Mouse (Mus musculus): Measurements from ENCODE around the gene Epb42. TPM values are rescaled to one million over a fixed set of nuclear protein-coding genes. Genes with fewer than 3 reads are reported as not detected.

Epb42 gene
- 0.27 TPM in 1 of 2 replicates, not detected in the other for total RNA-seq (2014; rRNA removed; ENCODE audit: low replicate concordance)
- 0.26 and 0.56 TPM in 2 replicates for polyA plus RNA-seq (2015; fragmentation: Nextera tagmentation; extraction: Ambion mirVana)

GRCm38 (mm10) chr2:121036733-121037341 lies at the start of gene Epb42:
Gene Epb42 (minus strand): TSS chr2:121037072.
- H3K4me3 ChIP-seq (ENCODE audit: low read depth, low read length): no peak within 1 kb of the TSS
- ATAC-seq (ENCODE audit: insufficient read depth, low read depth) (no peak), DNase-seq (ENCODE audit: low spot score) (no peak)
- no peak for TF ChIP-seq EP300 (IDR thresholded peaks at IDR 0.05; ENCODE audit: low read depth)
- TF ChIP-seq CTCF (IDR thresholded peaks at IDR 0.05; ENCODE audit: low read depth): no peak
- H3K36me3 ChIP-seq (replicated peaks; ENCODE audit: control insufficient read depth, insufficient read depth, low read length): no peaks in the 10 kb centered on the region
- H3K9me3 ChIP-seq (replicated peaks; ENCODE audit: control insufficient read depth, low read length): no peaks in the 10 kb centered on the region
- no peak within 1 kb of the TSS for H3K27ac ChIP-seq (ENCODE audit: low read depth)
- no peaks in the 10 kb centered on the region for H3K27me3 ChIP-seq (ENCODE audit: control insufficient read depth, insufficient read depth, low read length)
- H3K4me1 ChIP-seq (ENCODE audit: control insufficient read depth, insufficient read depth): no peaks in the 10 kb centered on the region
- H3K4me2 ChIP-seq (ENCODE audit: low read depth, low read length): no peak within 1 kb of the TSS
- H3K9ac ChIP-seq (replicated peaks; ENCODE audit: low read depth, low read length): no peak within 1 kb of the TSS
- WGBS: 45% methylated on average over 5 of the region's 5 CpGs

GRCm38 (mm10) chr2:121085480-121086185 lies 48.8 kb upstream of the Epb42 start, which contains the start of gene Tgm5:
Gene Tgm5 (minus strand): TSS chr2:121085841.
- Histone ChIP-seq H3K4me1 (ENCODE audit: control insufficient read depth, insufficient read depth) (peaks cover 6% of the 10 kb centered on the region; the same call in 1 of the 2 replicates), H3K9ac (replicated peaks; ENCODE audit: low read depth, low read length) (no peak within 1 kb of the TSS), H3K36me3 (replicated peaks; ENCODE audit: control insufficient read depth, insufficient read depth, low read length) (no peaks in the 10 kb centered on the region), H3K4me3 (ENCODE audit: low read depth, low read length) (no peak within 1 kb of the TSS), H3K9me3 (replicated peaks; ENCODE audit: control insufficient read depth, low read length) (0 out of 2 replicates have a peak, but pooled peaks cover 3% of the 10 kb centered on the region), H3K4me2 (ENCODE audit: low read depth, low read length) (no peak within 1 kb of the TSS), H3K27me3 (ENCODE audit: control insufficient read depth, insufficient read depth, low read length) (no peaks in the 10 kb centered on the region), H3K27ac (ENCODE audit: low read depth) (no peak within 1 kb of the TSS)
- TF ChIP-seq EP300 (IDR thresholded peaks at IDR 0.05; ENCODE audit: low read depth) (no peak), CTCF (IDR thresholded peaks at IDR 0.05; ENCODE audit: low read depth) (no peak)
- ATAC-seq (ENCODE audit: insufficient read depth, low read depth) (no peak), DNase-seq (ENCODE audit: low spot score) (no peak)
- WGBS: 34% methylated on average over 6 of the region's 6 CpGs

- DNase-seq (ENCODE audit: low spot score): no peak
- TF ChIP-seq EP300 (IDR thresholded peaks at IDR 0.05; ENCODE audit: low read depth) (no peak), CTCF (IDR thresholded peaks at IDR 0.05; ENCODE audit: low read depth) (no peak)
- no peaks in the 10 kb centered on the region for H3K36me3 ChIP-seq (replicated peaks; ENCODE audit: control insufficient read depth, insufficient read depth, low read length)
- ATAC-seq (ENCODE audit: insufficient read depth, low read depth): no peak
- peaks cover 6% of the 10 kb centered on the region; the same call in 1 of the 2 replicates for H3K4me1 ChIP-seq (ENCODE audit: control insufficient read depth, insufficient read depth)
- no peak overlapping the region for H3K27ac ChIP-seq (ENCODE audit: low read depth)
- WGBS: 72% methylated on average over 1 of the region's 1 CpGs
- no peaks in the 10 kb centered on the region for H3K27me3 ChIP-seq (ENCODE audit: control insufficient read depth, insufficient read depth, low read length)
- H3K9me3 ChIP-seq (replicated peaks; ENCODE audit: control insufficient read depth, low read length): no peaks in the 10 kb centered on the region
- no peak overlapping the region for H3K9ac ChIP-seq (replicated peaks; ENCODE audit: low read depth, low read length)
- H3K4me3 ChIP-seq (ENCODE audit: low read depth, low read length): no peak overlapping the region
- H3K4me2 ChIP-seq (ENCODE audit: low read depth, low read length): no peak overlapping the region
These were observed 45.8 kb upstream of the Epb42 start for GRCm38 (mm10) chr2:121082626-121083025.

GRCm38 (mm10) chr2:121074747-121075146 lies 37.9 kb upstream of the Epb42 start:
- Histone ChIP-seq H3K36me3 (replicated peaks; ENCODE audit: control insufficient read depth, insufficient read depth, low read length) (no peaks in the 10 kb centered on the region), H3K4me1 (ENCODE audit: control insufficient read depth, insufficient read depth) (no peaks in the 10 kb centered on the region), H3K27ac (ENCODE audit: low read depth) (no peak overlapping the region), H3K9ac (replicated peaks; ENCODE audit: low read depth, low read length) (no peak overlapping the region), H3K27me3 (ENCODE audit: control insufficient read depth, insufficient read depth, low read length) (no peaks in the 10 kb centered on the region), H3K4me3 (ENCODE audit: low read depth, low read length) (no peak overlapping the region), H3K9me3 (replicated peaks; ENCODE audit: control insufficient read depth, low read length) (no peaks in the 10 kb centered on the region), H3K4me2 (ENCODE audit: low read depth, low read length) (no peak overlapping the region)
- DNase-seq (ENCODE audit: low spot score) (no peak), ATAC-seq (ENCODE audit: insufficient read depth, low read depth) (no peak)
- 72% methylated on average over 7 of the region's 7 CpGs for WGBS
- TF ChIP-seq EP300 (IDR thresholded peaks at IDR 0.05; ENCODE audit: low read depth): no peak
- TF ChIP-seq CTCF (IDR thresholded peaks at IDR 0.05; ENCODE audit: low read depth): no peak

GRCm38 (mm10) chr2:121071871-121072270 lies 35.0 kb upstream of the Epb42 start:
- Histone ChIP-seq H3K9ac (replicated peaks; ENCODE audit: low read depth, low read length) (no peak overlapping the region), H3K27ac (ENCODE audit: low read depth) (no peak overlapping the region), H3K4me3 (ENCODE audit: low read depth, low read length) (no peak overlapping the region), H3K4me2 (ENCODE audit: low read depth, low read length) (no peak overlapping the region), H3K36me3 (replicated peaks; ENCODE audit: control insufficient read depth, insufficient read depth, low read length) (no peaks in the 10 kb centered on the region), H3K27me3 (ENCODE audit: control insufficient read depth, insufficient read depth, low read length) (no peaks in the 10 kb centered on the region), H3K9me3 (replicated peaks; ENCODE audit: control insufficient read depth, low read length) (no peaks in the 10 kb centered on the region), H3K4me1 (ENCODE audit: control insufficient read depth, insufficient read depth) (no peaks in the 10 kb centered on the region)
- WGBS: 66% methylated on average over 6 of the region's 6 CpGs
- no peak for TF ChIP-seq EP300 (IDR thresholded peaks at IDR 0.05; ENCODE audit: low read depth)
- TF ChIP-seq CTCF (IDR thresholded peaks at IDR 0.05; ENCODE audit: low read depth): no peak
- ATAC-seq (ENCODE audit: insufficient read depth, low read depth) (no peak), DNase-seq (ENCODE audit: low spot score) (no peak)

All from heart, postnatal 0 days (tissue).